Mouse (Mus musculus) T-helper 1 cell (primary cell): ENCODE data around the gene Mgarp.
"Not testable (repeated sequence)": the region's sequence is repeated elsewhere in the genome, so short reads cannot be mapped to it uniquely, and the experiment has no call there.

Experiments
- in situ Hi-C: fragments of 300-600 bp; cut with MboI, MseI; formaldehyde crosslinking; loops from one replicate; pipeline ENCODE4 v1.15.1; 2025; ENCODE audit warnings: high pct_unique_total_duplicates

The Mgarp gene

DNA sequence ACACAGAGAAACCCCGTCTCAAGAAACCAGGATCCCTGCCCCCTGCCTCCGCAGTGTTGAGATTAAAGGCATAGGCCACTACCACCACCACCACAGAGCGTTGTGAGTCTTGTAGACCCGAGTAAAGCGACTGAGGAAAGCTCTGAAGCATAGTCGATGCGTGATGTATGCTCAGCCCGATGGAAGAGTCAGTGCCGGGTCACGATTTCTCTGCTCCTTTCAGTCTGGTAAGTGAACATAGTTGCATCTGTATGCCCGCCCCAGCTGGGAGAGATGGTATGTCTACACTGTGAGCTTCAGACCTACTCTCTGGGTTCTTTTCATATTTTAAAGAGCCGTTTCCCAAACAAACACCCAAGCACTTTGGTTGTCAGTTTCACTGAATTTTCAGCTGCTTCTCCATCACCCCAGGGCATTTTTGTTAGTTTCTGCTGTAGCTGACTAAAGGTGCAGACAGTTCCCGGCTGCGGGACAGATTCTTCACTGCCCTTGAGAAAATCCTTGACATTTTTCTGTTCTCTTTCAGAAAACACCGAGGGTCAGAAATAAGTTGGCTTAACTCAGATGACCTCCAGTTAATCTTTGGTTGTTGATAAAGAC is 1.3 kb upstream of the Mgarp start:
- in situ Hi-C loops = no loop called here

DNA sequence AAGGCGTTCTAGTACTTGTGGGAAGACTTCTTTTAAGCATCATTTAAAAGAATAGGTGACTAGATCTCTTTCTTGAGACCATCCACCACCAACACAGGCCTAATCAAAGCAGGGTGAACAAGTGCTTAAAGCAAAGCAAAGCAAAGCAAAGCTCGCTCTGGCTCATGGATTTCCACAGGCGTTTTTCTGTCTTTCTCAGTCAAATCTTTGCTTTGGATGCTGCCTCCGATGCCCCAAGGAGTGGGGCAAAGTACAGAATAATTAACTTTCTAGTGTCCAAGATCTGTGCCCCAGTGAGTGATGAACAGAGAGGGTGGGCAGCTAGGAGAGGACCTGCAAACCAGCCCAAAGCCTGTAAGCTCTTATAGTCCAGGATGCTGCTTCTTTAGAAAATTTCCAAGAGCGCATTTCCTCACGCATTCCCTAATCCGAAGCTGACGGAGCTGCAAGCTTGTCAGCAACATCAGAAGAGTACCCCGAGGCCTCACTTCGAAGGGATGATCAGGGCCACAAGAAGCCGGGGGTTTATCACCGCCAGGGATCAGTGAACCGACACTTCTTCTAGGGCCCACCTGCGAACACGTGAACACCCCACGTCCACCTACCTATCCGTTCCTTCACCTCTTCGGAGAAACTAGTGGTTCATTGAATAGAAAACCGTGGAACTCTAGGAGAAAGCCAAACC is 935 bp downstream of the Mgarp start:
- in situ Hi-C loops = no loop called here

DNA sequence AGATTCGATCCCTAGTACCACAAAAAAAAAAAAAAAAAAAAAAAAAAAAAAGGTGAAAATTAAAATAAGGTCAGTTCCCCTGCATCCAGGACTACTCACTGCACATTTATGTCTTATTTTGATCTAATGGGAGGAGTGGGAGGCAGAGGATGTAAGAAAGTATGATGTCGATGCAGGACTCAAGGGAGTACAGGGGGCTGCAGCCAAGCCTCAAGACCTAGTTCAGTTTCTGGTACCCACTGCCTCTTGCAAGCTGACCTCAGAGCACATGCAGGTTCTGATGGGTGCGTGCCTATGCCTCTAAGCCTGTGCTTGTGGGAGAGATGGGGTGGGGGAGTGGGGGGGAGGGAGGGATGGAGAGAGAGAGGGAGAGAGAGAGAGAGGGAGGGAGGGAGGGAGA is 1.7 kb downstream of the Mgarp start:
- in situ Hi-C loops = no loop called here

DNA sequence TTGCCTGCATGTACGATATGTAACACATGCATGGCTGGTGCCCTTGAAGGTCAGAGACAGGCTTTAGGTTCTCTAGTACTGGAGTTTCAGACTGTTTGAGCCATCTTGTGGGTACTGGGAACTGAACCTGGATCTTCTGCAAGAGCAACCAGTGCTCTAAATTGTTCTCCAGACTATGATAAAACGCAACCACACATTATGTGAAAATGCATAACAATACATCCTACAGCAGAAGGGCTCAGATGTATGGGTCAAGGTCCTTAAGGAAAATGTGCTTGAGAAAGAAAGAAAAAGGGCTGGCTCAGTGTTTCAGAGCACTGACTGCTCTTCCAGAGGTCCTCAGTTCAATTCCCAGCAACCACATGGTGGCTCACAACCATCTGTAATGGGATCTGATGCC is 2.9 kb downstream of the Mgarp start:
- in situ Hi-C loops = no loop called here

DNA sequence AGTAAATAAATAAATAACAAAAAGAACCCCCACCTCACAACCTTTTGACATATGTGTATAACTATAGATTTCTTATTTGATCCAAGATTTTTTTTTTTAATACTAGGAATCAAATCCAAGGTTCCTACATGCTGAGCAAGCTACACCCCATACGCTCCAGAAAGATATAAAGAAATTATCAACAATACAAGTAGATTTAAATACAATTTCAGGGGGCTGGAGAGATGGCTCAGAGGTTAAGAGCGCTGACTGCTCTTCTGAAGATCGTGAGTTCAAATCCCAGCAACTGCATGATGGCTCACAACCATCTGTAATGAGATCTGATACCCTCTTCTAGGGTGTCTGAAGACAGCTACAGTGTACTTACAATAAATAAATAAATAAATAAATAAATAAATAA is 3.5 kb downstream of the Mgarp start:
- in situ Hi-C loops = not testable (repeated sequence)

DNA sequence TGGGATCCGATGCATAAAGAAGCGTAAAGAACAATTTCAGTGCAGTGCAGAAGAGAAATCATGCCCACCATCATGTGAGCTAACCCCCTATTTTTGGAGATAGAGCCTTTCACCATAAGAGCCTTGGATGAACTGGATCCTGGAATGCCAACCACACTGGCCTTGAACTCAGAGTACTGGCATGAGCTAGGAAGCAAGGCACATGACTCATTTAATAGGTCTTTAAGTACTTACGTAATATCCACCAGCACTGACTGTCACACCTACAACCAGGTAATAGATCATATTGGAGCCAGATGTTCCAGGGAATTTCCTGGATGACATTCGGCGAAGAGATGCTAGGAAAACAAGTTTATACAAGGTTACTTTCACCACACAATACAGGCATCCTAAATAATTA is 4.9 kb downstream of the Mgarp start:
- in situ Hi-C loops = no loop called here

DNA sequence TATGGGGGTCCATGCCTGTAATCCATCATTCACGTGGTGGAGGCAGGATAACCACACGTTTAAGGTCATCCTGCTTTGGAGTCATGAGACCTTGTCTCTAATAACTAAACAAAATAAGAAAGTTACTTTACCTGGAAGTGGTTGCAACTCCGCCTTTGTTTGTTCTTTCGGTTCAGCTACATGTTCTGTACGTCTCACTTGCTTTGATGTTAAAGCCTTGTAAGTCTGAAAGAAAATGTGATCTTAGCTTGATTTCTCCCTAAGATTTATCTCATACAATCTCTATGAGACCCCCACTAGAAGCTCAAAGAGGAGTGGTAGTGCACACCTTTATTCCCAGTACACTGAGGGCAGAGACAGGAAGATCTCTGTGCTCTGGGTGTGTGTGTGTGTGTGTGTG is 5.4 kb downstream of the Mgarp start:
- in situ Hi-C loops = no loop called here

DNA sequence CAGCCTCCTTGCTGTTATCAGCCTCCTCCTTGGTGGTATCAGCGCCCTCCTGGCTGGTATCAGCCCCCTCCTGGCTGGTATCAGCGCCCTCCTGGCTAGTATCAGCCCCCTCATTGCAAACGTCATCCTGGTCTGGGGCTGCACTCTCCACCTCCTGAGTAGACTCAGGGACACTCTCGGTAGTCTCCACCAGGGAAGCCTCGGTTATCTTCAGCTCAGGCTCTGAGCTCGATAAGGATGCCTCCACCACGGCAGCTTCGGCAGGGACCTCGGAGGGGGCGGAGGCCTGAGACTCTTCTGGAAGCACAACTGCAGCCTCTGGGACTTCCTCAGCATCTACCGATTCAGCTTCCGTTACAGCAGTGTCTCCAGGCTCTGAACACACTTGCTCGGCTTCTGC is 7.6 kb downstream of the Mgarp start:
- in situ Hi-C loops = no loop called here

DNA sequence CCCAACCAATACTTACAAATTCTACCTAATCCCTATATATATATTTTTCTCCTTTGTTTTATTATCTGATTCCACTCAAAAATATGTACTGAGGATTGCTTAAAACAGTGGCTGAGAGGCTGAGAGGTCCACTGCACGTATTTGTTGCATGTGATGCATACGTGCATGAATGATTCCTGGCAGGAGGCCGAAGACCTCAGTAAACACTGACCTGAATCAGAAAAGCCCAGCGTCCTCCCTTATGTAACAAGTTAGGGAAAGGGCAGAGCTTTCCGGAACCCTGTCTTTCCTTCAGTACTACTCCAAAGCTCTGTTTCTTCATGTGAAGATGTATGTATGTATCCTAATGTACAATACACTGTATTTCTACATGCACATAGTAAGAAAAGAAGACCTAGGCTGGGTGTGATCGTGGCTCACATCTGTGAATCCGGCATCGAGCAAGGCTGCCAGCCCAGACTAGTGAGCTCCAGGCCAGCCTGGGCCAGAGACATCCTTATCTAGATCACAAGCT is 8.6 kb downstream of the Mgarp start:
- in situ Hi-C loops = no loop called here

DNA sequence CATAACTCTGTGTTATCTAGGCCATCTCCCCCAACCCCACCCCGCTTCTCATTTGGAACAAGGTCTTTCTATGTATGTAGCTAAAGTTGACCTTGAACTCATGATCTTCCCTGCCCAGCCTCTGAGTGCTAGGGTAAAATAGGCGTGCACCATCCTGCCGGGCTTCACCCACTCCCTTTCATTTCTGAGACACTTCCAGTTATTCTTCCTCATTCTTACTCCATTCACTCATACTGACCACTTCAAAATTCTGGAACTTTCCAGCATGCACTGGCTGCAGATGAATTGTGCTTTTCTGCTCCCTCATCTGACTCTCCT is 9.4 kb downstream of the Mgarp start:
- in situ Hi-C loops = no loop called here

DNA sequence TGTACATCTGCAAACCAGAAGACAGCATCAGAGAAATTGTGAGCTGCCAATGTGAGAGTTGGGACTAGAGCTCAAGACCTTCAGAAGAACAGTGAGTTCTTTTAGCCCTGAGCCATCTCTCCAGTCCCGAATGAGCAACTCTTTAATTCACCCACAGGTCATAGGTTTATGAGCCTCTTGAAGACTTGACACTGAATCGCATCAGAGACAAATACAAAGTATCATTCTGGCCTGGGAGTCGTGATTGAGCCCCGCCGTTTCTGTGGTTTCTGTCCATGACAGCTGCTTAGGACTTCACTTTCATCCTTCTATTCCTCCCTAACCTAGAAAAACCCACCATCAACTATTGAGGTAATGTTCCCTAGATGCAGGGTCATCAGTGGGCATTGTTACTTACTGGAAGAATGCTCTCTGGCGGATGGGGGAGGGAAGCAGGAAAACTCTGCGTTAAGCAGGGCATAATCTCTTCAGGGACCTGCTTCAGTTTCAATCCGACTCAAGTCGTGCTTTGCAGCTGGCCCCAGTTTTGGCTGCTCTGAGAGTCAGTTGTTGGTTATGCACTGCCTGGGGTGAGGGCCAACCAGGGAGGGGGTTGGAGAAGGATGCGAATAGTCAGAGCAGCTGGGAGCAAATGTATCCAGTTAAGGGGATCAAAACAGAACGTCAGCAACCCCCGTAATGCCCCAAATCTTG is 10.0 kb downstream of the Mgarp start:
- in situ Hi-C loops = no loop called here

DNA sequence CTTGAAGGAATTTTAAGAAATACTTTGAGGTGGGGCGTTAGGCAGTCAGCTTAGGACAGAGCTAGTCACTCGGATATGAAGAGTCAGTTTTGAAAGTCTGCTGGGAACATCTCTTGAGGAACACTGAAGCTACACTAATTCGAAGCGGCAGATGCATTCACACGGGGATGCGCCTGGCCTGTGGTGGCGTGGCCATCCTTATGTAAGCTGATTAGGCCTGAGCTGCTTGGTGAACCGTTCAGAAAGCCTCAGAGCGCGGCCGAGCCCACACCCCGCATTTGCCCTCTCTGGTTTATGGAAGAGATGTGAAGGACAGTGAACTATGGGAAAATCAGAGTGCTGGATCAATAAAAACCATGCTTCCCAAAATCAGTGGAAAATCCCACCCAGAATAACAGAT is 13.1 kb downstream of the Mgarp start:
- in situ Hi-C loops = no loop called here

DNA sequence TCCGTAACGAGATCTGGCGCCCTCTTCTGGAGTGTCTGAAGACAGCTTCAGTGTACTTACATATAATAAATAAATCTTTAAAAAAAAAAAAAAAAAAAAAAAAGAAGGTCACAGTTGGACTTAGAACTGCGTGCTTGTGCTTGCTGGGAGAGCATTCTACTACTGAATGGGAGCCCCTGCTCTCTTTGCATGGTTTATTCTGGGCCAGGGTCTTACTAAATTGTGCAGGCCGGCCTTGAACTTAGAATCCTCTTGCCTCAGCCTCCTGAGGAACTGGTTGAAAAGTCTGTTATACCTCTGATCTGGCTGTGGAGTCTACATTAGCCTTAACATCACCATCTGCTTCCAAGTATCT is 15.9 kb downstream of the Mgarp start:
- in situ Hi-C loops = no loop called here

DNA sequence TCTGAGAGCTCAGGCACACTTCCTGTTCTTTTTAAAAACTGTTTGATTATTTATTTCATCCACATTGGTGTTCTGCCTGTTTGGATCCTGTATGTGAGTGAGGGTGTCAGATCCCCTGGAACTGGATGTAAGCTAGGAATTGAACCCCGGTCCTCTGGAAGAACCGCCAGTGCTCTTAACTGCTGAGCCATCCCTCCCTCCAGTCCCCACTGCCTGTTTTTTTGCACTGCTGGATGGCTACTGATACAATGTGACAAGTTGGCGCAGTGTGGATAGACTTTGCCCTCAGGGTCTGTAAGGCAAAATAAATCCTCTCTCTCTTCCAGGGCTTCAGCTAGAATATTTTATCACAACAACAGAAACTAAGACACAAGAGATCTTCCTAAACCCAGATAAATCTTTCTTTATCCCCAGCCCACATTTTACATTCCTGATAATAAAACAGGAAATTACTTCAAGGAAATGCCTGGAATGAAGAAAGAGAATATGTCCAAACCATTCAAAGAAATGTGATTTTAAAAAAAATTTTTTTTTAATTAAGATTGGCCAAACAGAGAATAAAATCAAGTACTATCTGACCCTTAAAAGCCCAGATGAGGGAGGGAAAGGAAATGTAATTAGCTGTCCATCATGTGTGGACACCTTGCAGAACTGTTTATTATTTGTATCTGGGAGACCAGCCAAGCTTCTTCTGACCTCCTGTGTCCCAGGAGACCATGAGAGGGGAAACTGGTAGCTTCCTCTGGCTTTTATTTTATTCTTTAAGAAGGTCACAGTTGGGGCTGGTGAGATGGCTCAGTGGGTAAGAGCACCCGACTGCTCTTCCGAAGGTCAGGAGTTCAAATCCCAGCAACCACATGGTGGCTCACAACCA is 16.5 kb downstream of the Mgarp start:
- in situ Hi-C loops = no loop called here

DNA sequence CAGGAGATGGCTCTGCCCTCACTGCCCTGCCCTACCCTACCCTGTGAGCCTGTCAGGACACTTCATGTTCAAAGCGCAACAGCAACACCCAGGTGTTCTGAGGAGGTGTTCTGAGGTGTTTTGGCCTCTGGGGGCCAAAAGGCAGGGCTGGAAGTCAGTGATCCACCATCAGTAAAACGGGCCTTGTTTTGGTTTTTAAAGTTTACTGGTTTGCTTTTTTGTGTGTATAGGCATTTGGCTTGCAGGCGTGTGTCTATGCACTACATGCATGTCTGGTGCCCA is 17.9 kb downstream of the Mgarp start:
- in situ Hi-C loops = no loop called here

DNA sequence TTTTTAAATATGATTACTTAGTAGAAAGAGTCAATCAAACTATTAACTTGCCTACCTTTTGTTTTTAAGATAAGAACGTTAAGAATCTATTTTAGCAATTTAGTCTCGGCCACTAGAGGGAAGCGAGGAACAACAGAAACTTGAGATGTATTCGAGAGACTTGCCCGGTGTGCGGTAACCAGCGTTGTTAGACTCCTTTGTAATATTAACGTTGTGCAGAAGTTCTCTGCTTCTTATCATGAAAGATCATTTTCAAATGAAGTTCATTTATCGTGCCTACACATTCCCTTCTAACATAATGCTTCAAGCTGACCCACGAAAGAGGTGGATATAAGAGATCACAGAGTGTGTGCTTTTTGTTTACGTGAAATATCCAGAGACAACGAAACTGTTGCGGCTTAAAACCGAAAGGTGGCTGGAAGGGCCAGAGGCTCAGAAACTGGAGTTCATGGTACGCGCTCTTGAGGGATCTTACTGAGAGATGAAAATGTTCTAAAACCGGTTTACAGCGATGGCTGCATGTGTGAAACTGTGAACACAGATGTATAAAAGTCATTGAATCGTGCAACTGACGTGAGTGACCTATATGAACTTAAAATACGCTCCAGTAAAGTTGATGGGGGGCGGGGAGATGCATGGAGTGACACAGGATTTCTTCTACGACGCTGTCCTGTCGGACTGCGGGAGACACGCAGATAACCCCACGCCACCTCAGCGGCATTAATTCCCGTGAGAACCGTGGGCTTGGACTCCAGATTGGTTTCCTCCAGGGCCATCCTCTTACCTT is 18.5 kb downstream of the Mgarp start:
- in situ Hi-C loops = no loop called here

DNA sequence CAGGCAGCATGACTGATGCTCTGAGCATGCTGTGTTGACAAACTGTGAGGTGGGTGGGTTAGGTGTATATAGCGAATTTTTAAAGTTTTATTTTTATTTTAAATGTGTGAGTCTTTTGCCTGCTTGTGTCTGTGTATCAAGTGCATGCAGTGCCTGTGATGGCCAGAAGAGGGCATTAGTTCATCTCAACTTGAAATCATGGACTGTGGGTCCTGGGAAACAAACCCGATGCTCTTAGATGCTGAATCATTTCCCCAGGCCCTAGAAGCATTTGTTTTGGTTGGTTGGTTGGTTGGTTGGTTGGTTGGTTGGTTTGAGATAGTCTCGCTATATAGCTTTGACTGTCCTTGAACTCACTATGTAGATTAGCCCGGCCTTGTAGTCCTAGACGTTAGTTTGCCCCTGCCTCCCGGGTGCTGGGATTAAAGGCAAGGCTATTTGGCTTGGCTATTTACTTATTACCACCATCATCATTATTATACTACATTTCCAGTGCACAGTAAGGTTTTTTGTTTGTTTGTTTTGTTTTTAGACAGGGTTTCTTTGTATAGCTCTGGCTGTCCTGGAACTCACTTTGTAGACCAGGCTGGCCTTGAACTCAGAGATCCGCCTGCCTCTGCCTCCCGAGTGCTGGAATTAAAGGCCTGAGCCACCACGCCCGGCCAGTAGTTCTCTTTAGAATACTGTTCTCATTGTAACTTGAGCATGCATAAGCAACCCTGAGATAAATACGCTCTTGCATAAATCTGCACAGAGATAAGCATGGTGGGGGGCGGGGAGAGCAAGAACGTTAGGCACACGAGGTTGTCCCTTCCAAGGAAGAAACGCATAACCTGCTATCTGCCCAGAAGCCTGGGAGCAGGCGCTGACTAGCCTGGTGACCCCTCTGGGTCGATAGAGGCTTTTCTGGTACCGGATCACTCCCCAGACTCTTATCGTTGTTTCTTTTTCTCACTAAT is 21.0 kb downstream of the Mgarp start:
- in situ Hi-C loops = no loop called here

DNA sequence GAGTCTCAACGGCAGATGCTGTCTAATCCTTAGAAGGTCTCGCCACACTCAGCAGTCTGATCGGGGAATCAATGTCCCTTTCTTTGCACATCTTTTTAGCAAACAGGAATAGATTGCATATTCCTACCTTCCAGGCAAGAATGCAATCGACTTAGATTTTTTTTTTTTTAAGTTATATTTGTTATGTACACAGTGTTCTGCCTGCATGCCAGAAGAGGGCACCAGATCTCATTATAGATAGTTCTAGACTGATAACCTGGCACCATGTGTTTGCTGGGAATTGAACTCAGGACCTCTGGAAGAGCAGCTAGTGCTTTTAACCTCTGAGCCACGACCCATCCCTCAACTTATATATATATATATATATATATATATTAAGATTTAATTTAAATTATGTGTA is 23.0 kb downstream of the Mgarp start:
- in situ Hi-C loops = loop anchor here (25.0 kb wide), 1 partner anchor 136 kb away; no protein-coding TSS in a partner anchor

DNA sequence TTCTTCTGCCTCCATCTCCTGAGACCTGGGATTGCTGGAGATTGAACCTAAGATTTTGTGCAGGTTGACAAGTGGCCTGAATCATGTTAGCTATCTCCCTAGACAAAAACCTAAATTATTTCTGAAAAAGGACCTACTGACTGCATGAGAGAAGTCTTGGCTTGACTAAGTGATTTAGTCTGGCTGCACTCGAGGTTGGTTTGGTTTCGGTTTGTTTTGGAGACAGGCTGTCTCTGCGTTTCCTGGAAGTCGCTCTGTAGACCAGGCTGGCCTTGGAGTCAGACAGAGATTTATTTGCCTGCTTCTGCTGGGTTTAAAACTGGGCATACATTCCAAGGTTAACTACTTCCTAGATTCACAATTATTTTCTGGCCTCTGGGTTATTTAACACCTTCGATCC is 23.7 kb downstream of the Mgarp start:
- in situ Hi-C loops = loop anchor here (25.0 kb wide), 1 partner anchor 136 kb away; no protein-coding TSS in a partner anchor

DNA sequence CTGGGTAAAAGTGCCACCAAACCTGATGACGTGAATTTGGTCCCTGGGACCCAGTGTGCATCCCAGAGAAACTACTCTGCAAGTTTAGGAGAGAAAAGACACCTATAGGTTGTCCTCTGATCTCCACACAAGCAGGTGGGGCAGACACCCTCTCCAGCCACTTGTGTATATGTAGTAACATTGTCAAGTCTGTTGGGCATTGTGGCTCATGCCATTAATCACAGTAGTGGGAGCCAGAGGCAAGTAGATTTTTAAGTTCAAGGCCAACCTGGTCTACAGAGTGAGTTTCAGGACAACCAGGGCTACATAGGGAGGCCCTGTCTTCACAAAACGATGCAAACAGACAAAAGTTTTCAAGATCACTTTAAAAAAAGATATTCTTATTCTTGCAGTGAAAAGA is 24.7 kb downstream of the Mgarp start:
- in situ Hi-C loops = loop anchor here (25.0 kb wide), 1 partner anchor 135 kb away; no protein-coding TSS in a partner anchor
